Mouse (Mus musculus) ES-Bruce4 (cell line): ENCODE results near the gene Naif1.

ENCODE experiments used
- CTCF ChIP-seq: IDR thresholded peaks from one replicate; pipeline ENCODE4 v1.8.1; 2011; ENCODE audit warnings: low read depth, low read length
- EP300 ChIP-seq: IDR thresholded peaks from 2 replicates; pipeline ENCODE4 v1.6.1; 2011; ENCODE audit warnings: low read depth, low read length; ENCODE audit not compliant: insufficient read depth
- POLR2A ChIP-seq: IDR thresholded peaks from one replicate; pipeline ENCODE4 v1.8.1; 2011; ENCODE audit warnings: low read length; ENCODE audit not compliant: insufficient read depth

- TF ChIP-seq EP300 (no peak), CTCF (no peak), POLR2A (no peak)
Observed at GRCm38 (mm10) chr2:32450881-32451844, 906 bp downstream of the Naif1 start, which contains the start of gene Slc25a25.
